In genomic region chr11:117028861-117029568, GRCm38 (mm10) we compare ENCODE assay signal across 10 mouse cellular contexts.
DNase-seq lines count a peak whose midpoint lies in the region; ATAC-seq and TF ChIP-seq lines count a peak whose summit lies in the region.
"Had no signal": no experiment of that assay in that cellular context is flagged by ENCODE, and none has a peak within 500 bp of the region (broad histone marks: within the 10 kb centered on the region; RNA-seq: fewer than 3 reads in every experiment).

No protein-coding gene starts in this region.

- H3K4me3 ChIP-seq in hindbrain, embryonic 11.5 days (ENCODE audit: low read depth, low read length) = no peak overlapping the region
- H3K4me3 ChIP-seq in liver, embryonic 12.5 days = no peak overlapping the region
- H3K4me3 ChIP-seq in heart, adult 2 months = no peak overlapping the region
- H3K4me3 ChIP-seq: limb, embryonic 15.5 days had no signal

- TF ChIP-seq POLR2A in heart, adult 2 months (IDR thresholded peaks at IDR 0.05; ENCODE audit: insufficient read depth, low read depth, low read length) = no peak

- H3K27ac ChIP-seq in hindbrain, embryonic 11.5 days (ENCODE audit: low read depth, low read length) = peak overlapping the region; percentile 72
- H3K27ac ChIP-seq in liver, embryonic 12.5 days = peak overlapping the region; percentile 34; the same call in 1 of the 2 replicates
- no peak overlapping the region for H3K27ac ChIP-seq in heart, adult 2 months
- H3K27ac ChIP-seq: limb, embryonic 15.5 days had no signal

- no peak for TF ChIP-seq EP300 in heart, adult 2 months (IDR thresholded peaks at IDR 0.05; ENCODE audit: insufficient read depth, low read depth, low read length)

- intact Hi-C loops in heart, adult 2 months (cut with DNase I) = no loop called here

- no peaks in the 10 kb centered on the region for H3K9me3 ChIP-seq in hindbrain, embryonic 11.5 days (ENCODE audit: control insufficient read depth, low read length)
- 0 out of 2 replicates have a peak, but pooled peaks cover 5% of the 10 kb centered on the region for H3K9me3 ChIP-seq in liver, embryonic 12.5 days (replicated peaks)
- H3K9me3 ChIP-seq: limb, embryonic 15.5 days had no signal

- DNase-seq in frontal cortex, adult 2 months (ENCODE audit: extremely low spot score in 1 of 2, low spot score in 1 of 2) = peak; percentile 52 to 75
- no peak for DNase-seq in frontal cortex, postnatal 14 days (ENCODE audit: low spot score in 2 of 2)
- peak; percentile 48 for DNase-seq in hindbrain, embryonic 11.5 days (ENCODE audit: low spot score)
- peak; percentile 62 to 74 for DNase-seq in right cerebral cortex, adult 2 months (ENCODE audit: low spot score in 2 of 2)
- no peak for DNase-seq in heart, adult 2 months
- DNase-seq in kidney, adult 8-10 months = no peak
- DNase-seq in adrenal gland, adult 2 months = no peak
- DNase-seq: cerebellum, adult 11-12 months had no signal

- peaks cover 9% of the 10 kb centered on the region for H3K4me1 ChIP-seq in hindbrain, embryonic 11.5 days (replicated peaks; ENCODE audit: control insufficient read depth, insufficient read depth, low read length)
- peaks cover 55% of the 10 kb centered on the region for H3K4me1 ChIP-seq in liver, embryonic 12.5 days
- no peaks in the 10 kb centered on the region for H3K4me1 ChIP-seq in heart, adult 2 months (ENCODE audit: control insufficient read depth, insufficient read depth, low read length)

- no peak for TF ChIP-seq CTCF in heart, adult 2 months (IDR thresholded peaks at IDR 0.05)

- no peak overlapping the region for H3K9ac ChIP-seq in hindbrain, embryonic 11.5 days (ENCODE audit: low read depth, low read length)
- H3K9ac ChIP-seq in liver, embryonic 12.5 days = no peak overlapping the region
- no peak overlapping the region for H3K9ac ChIP-seq in heart, adult 2 months (ENCODE audit: low read depth, low read length)
- H3K9ac ChIP-seq: limb, embryonic 15.5 days had no signal

- H3K79me2 ChIP-seq in heart, adult 2 months (replicated peaks; ENCODE audit: control insufficient read depth, insufficient read depth, low read length) = no peaks in the 10 kb centered on the region

- no peaks in the 10 kb centered on the region for H3K36me3 ChIP-seq in hindbrain, embryonic 11.5 days (ENCODE audit: control insufficient read depth, insufficient read depth, low read length)
- H3K36me3 ChIP-seq in liver, embryonic 12.5 days = no peaks in the 10 kb centered on the region
- H3K36me3 ChIP-seq in heart, adult 2 months (ENCODE audit: control insufficient read depth, insufficient read depth, low read length) = no peaks in the 10 kb centered on the region
- H3K36me3 ChIP-seq: limb, embryonic 15.5 days had no signal

- peak; percentile 72 for ATAC-seq in hindbrain, embryonic 11.5 days (ENCODE audit: low FRiP score)
- ATAC-seq in liver, embryonic 12.5 days = peak; percentile 57

- WGBS in hindbrain, embryonic 11.5 days = 41% methylated on average over 19 of the region's 19 CpGs
- 30% methylated on average over 19 of the region's 19 CpGs for WGBS in liver, embryonic 12.5 days (ENCODE audit: insufficient replicate concordance)
- 60% methylated on average over 19 of the region's 19 CpGs for WGBS in heart, adult 2 months

- H3K27me3 ChIP-seq in hindbrain, embryonic 11.5 days (ENCODE audit: control insufficient read depth, insufficient read depth, low read length) = no peaks in the 10 kb centered on the region
- no peaks in the 10 kb centered on the region for H3K27me3 ChIP-seq in liver, embryonic 12.5 days (replicated peaks)
- H3K27me3 ChIP-seq in heart, adult 2 months (ENCODE audit: control insufficient read depth, insufficient read depth, low read length) = no peaks in the 10 kb centered on the region

- no peak overlapping the region for H3K4me2 ChIP-seq in hindbrain, embryonic 11.5 days (replicated peaks; ENCODE audit: low read depth, low read length)
- H3K4me2 ChIP-seq in liver, embryonic 12.5 days = peak overlapping the region; percentile 40
- H3K4me2 ChIP-seq: limb, embryonic 15.5 days had no signal

Comparison
In these comparisons a context has a peak if more than half of its experiments do, and no peak if none do; other contexts are left out.
1. DNase-seq: peak in frontal cortex, adult 2 months (2 of 2), hindbrain, embryonic 11.5 days (single experiment) and right cerebral cortex, adult 2 months (2 of 2); none in frontal cortex, postnatal 14 days (0 of 2), heart, adult 2 months (0 of 2), kidney, adult 8-10 months (0 of 2) and adrenal gland, adult 2 months (single experiment).